Mouse (Mus musculus): Measurements from ENCODE around the gene Gpatch1.
A peak's percentile ranks its signal among the peaks of the same experiment; 100 is the strongest.

The Gpatch1 gene

GRCm38 (mm10) chr7:35234361-35235245 is 83.6 kb downstream of the Gpatch1 start:
- peak; percentile 97 to 98 for DNase-seq

- DNase-seq, result no peak
Measured at GRCm38 (mm10) chr7:35233861-35234260, 84.4 kb downstream of the Gpatch1 start.

GRCm38 (mm10) chr7:35232796-35233455 is 85.3 kb downstream of the Gpatch1 start:
- no peak for DNase-seq

- DNase-seq, result peak in 1 of 2 experiments; percentile 29
Measured at GRCm38 (mm10) chr7:35230333-35230732, 87.9 kb downstream of the Gpatch1 start.

Measured in kidney, postnatal 25 days (tissue).